Mouse (Mus musculus) kidney, embryonic 14.5 days (tissue): ENCODE results near the gene Ubap2. TPM values are rescaled to one million over a fixed set of nuclear protein-coding genes. Genes with fewer than 3 reads are reported as not detected.

Source experiments
- ATAC-seq: fragments of 200-750 bp; cut with Nextera tagmentation; 2 replicates; pipeline ENCODE4 v1.8.0; 2017; ENCODE audit warnings: moderate number of reproducible peaks, mild to moderate bottlenecking, moderate TSS enrichment, moderate library complexity; ENCODE audit not compliant: low FRiP score, low TSS enrichment
- H3K27ac ChIP-seq: fragments of 300-500 bp; sonication (generic); 2 replicates; pipeline ENCODE4 v1.5.1; 2014; ENCODE audit warnings: low read depth, mild to moderate bottlenecking, low read length, moderate library complexity, mixed read lengths
- H3K27me3 ChIP-seq: fragments of 300-500 bp; sonication (generic); 2 replicates; pipeline ENCODE4 v1.6.1; 2014; ENCODE audit warnings: mild to moderate bottlenecking, low read length; ENCODE audit not compliant: control insufficient read depth, insufficient read depth
- H3K36me3 ChIP-seq: fragments of 300-500 bp; sonication (generic); 2 replicates; pipeline ENCODE4 v1.6.1; 2014; ENCODE audit warnings: low read length, mixed read lengths; ENCODE audit not compliant: control insufficient read depth, insufficient read depth
- H3K4me1 ChIP-seq: fragments of 300-500 bp; sonication (generic); 2 replicates; pipeline ENCODE4 v1.6.1; 2014; ENCODE audit warnings: low read length, mixed read lengths; ENCODE audit not compliant: control insufficient read depth, insufficient read depth
- H3K4me2 ChIP-seq: fragments of 300-500 bp; sonication (generic); replicated peaks from 2 replicates; pipeline ENCODE4 v1.6.1; 2014; ENCODE audit warnings: low read depth, mild to moderate bottlenecking, low read length
- H3K4me3 ChIP-seq: fragments of 300-500 bp; sonication (generic); 2 replicates; pipeline ENCODE4 v1.5.1; 2014; ENCODE audit warnings: mild to moderate bottlenecking, low read length
- H3K9ac ChIP-seq: fragments of 300-500 bp; sonication (generic); 2 replicates; pipeline ENCODE4 v1.6.1; 2014; ENCODE audit warnings: low read depth, mild to moderate bottlenecking, low read length, moderate library complexity
- H3K9me3 ChIP-seq: fragments of 300-500 bp; sonication (generic); 2 replicates; pipeline ENCODE4 v1.6.1; 2016; ENCODE audit warnings: low read length; ENCODE audit not compliant: control insufficient read depth
- WGBS: fragments of 180-500 bp; shearing (Covaris S2); extraction: QIAGEN DNeasy Blood & Tissue Kit; methylation state at CpG from one replicate; pipeline ENCODE4 v1.1.7; 2014; 5-methylcytosine and 5-hydroxymethylcytosine counted together
- polyA plus RNA-seq: library from polyadenylated mRNA; unstranded; fragments of >200 nt; fragmentation: Nextera tagmentation; extraction: Ambion mirVana; gene quantifications from 2 replicates; pipeline ENCODE4 v1.2.1, GENCODE M21; 2014

The Ubap2 gene
- polyA plus RNA-seq, 1 experiment from 2014 or later = 65.5 TPM

- 57% methylated on average over 3 of the region's 3 CpGs for WGBS
- H3K27me3 ChIP-seq = no peaks in the 10 kb centered on the region
- H3K4me3 ChIP-seq = no peak overlapping the region
- H3K4me1 ChIP-seq = no peaks in the 10 kb centered on the region
- H3K27ac ChIP-seq = no peak overlapping the region
- peaks cover 76% of the 10 kb centered on the region for H3K36me3 ChIP-seq
- H3K4me2 ChIP-seq = no peak overlapping the region
- H3K9me3 ChIP-seq = no peaks in the 10 kb centered on the region
- no peak for ATAC-seq
- H3K9ac ChIP-seq = no peak overlapping the region
These were observed 29.4 kb upstream of the Ubap2 start for GRCm38 (mm10) chr4:41304302-41304701.

GRCm38 (mm10) chr4:41303671-41304070 lies 28.7 kb upstream of the Ubap2 start:
- WGBS = 94% methylated on average over 7 of the region's 7 CpGs
- peaks cover 76% of the 10 kb centered on the region for H3K36me3 ChIP-seq
- H3K27ac ChIP-seq = no peak overlapping the region

GRCm38 (mm10) chr4:41298976-41299375 lies 24.0 kb upstream of the Ubap2 start:
- no peaks in the 10 kb centered on the region for H3K4me1 ChIP-seq
- peaks cover 89% of the 10 kb centered on the region for H3K36me3 ChIP-seq
- H3K4me2 ChIP-seq = no peak overlapping the region
- no peaks in the 10 kb centered on the region for H3K27me3 ChIP-seq
- 92% methylated on average over 5 of the region's 5 CpGs for WGBS
- no peaks in the 10 kb centered on the region for H3K9me3 ChIP-seq
- H3K9ac ChIP-seq = no peak overlapping the region
- no peak overlapping the region for H3K4me3 ChIP-seq
- no peak for ATAC-seq
- H3K27ac ChIP-seq = no peak overlapping the region

More at GRCm38 (mm10) chr4:41303671-41304070, 28.7 kb upstream of the Ubap2 start:
- no peak overlapping the region for H3K4me3 ChIP-seq
- H3K27me3 ChIP-seq = no peaks in the 10 kb centered on the region
- no peaks in the 10 kb centered on the region for H3K4me1 ChIP-seq
- no peak overlapping the region for H3K9ac ChIP-seq
- no peak for ATAC-seq
- no peak overlapping the region for H3K4me2 ChIP-seq
- H3K9me3 ChIP-seq = no peaks in the 10 kb centered on the region

- ATAC-seq = no peak
These were observed 21.0 kb upstream of the Ubap2 start for GRCm38 (mm10) chr4:41295960-41296359.

DNA sequence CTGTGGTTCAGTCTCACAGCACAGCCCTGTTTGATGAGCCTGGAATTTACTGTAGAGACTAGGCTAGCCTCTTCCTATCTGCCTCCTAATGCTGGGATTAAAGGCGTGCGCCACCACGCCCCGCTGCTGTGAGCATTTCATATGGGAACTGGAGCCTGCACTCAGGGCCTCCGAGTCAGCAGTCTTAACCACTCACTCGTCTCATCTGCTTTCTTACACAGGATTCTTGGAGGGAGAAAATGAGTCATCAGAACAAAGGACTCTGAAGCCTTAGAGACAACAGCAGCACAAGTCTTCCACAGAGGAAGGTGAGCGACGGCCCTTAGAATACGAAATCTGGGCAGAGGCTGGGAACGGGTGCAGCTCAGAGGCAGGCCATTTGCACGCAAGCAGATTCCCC lies 20.6 kb upstream of the Ubap2 start:
- Histone ChIP-seq H3K9me3 (no peaks in the 10 kb centered on the region), H3K4me1 (no peaks in the 10 kb centered on the region), H3K27ac (no peak overlapping the region), H3K4me3 (no peak overlapping the region), H3K36me3 (peaks cover 95% of the 10 kb centered on the region), H3K4me2 (no peak overlapping the region), H3K9ac (no peak overlapping the region), H3K27me3 (no peaks in the 10 kb centered on the region)
- 95% methylated on average over 11 of the region's 11 CpGs for WGBS
- ATAC-seq = no peak

More at GRCm38 (mm10) chr4:41295960-41296359, 21.0 kb upstream of the Ubap2 start:
- peaks cover 95% of the 10 kb centered on the region for H3K36me3 ChIP-seq
- H3K27me3 ChIP-seq = no peaks in the 10 kb centered on the region
- no peak overlapping the region for H3K4me2 ChIP-seq
- H3K9me3 ChIP-seq = no peaks in the 10 kb centered on the region
- no peak overlapping the region for H3K27ac ChIP-seq
- 96% methylated on average over 7 of the region's 7 CpGs for WGBS
- no peaks in the 10 kb centered on the region for H3K4me1 ChIP-seq
- no peak overlapping the region for H3K4me3 ChIP-seq
- no peak overlapping the region for H3K9ac ChIP-seq

DNA sequence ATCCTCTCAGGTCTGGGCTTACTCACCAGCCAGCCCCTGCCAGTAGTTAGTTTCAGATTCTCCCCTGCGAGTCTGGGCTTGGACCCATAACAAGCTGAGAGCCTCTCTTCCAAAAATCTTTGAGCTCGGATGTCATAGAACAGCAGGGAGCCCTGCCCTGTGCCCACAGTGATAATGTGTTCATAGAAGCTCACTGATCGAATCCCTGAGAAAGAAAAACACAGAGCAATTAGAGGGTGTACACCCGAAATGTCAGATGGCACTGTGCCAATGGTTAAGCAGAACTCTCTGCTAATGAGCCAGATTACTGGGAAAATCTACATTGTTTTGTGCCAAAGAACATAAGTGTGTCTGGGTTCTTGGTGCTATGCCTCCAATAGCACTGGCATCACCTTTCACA lies 19.0 kb upstream of the Ubap2 start:
- H3K27ac ChIP-seq = no peak overlapping the region
- H3K9me3 ChIP-seq = no peaks in the 10 kb centered on the region
- H3K9ac ChIP-seq = no peak overlapping the region
- no peak for ATAC-seq
- no peak overlapping the region for H3K4me3 ChIP-seq
- WGBS = 84% methylated on average over 4 of the region's 4 CpGs
- H3K36me3 ChIP-seq = peaks cover 83% of the 10 kb centered on the region
- no peaks in the 10 kb centered on the region for H3K27me3 ChIP-seq
- H3K4me2 ChIP-seq = no peak overlapping the region
- no peaks in the 10 kb centered on the region for H3K4me1 ChIP-seq

GRCm38 (mm10) chr4:41289802-41290201 lies 14.9 kb upstream of the Ubap2 start:
- Histone ChIP-seq H3K9me3 (no peaks in the 10 kb centered on the region), H3K27ac (no peak overlapping the region), H3K4me2 (no peak overlapping the region), H3K4me3 (no peak overlapping the region), H3K9ac (no peak overlapping the region), H3K4me1 (no peaks in the 10 kb centered on the region), H3K36me3 (peaks cover 45% of the 10 kb centered on the region), H3K27me3 (no peaks in the 10 kb centered on the region)
- ATAC-seq = no peak
- WGBS = 76% methylated on average over 7 of the region's 7 CpGs

DNA sequence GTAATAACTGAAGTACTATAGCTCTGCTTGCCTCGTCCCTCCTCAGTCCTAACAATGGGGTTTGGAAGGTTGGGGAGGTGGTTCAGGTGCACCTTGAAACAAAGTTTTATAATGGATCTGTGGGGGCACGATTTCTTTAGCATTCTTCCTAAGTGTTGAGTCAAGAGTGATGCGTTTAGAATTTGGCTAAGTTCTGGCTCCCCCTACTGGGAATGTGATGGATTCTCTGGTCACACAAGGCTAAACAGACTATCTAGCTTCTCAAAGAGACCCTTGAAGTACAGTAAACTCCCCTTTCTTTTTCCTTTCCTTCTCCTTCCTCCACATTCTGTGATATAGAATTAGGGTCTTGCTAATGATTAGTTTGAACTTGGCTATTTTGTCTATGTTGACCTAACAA lies 11.5 kb upstream of the Ubap2 start:
- Histone ChIP-seq H3K4me3 (no peak overlapping the region), H3K27me3 (no peaks in the 10 kb centered on the region), H3K9me3 (no peaks in the 10 kb centered on the region), H3K36me3 (peaks cover 13% of the 10 kb centered on the region), H3K4me1 (no peaks in the 10 kb centered on the region), H3K27ac (no peak overlapping the region), H3K4me2 (no peak overlapping the region), H3K9ac (no peak overlapping the region)
- 31% methylated on average over 3 of the region's 3 CpGs for WGBS
- peak; percentile 67; the same call in 1 of the 2 replicates for ATAC-seq

DNA sequence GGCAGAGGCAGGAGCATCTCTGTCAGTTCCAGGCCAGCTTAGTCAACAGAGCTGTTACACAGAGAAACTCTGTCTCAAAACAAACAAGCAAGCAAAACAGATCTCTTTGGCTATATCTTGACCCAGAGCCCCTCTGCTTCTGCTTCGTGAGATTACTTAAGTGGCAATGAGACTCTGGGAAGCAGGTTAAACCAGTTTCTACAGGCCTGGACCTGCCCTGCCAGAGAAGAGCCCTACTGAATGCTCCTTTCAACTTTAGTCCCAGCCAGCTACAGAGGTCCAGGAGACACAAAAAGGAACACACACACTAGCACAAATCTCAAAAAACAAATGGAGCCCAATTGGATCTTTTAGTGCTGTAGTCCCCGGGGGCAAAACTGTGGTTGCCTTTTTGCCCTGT lies 9.1 kb upstream of the Ubap2 start:
- Histone ChIP-seq H3K27ac (peak overlapping the region; percentile 9), H3K27me3 (no peaks in the 10 kb centered on the region), H3K4me2 (no peak overlapping the region), H3K9ac (no peak overlapping the region), H3K9me3 (no peaks in the 10 kb centered on the region), H3K4me3 (no peak overlapping the region), H3K4me1 (no peaks in the 10 kb centered on the region), H3K36me3 (no peaks in the 10 kb centered on the region)
- 79% methylated on average over 2 of the region's 2 CpGs for WGBS
- no peak for ATAC-seq
